9 mouse cellular contexts compared by ENCODE assay signal in the genomic region with DNA sequence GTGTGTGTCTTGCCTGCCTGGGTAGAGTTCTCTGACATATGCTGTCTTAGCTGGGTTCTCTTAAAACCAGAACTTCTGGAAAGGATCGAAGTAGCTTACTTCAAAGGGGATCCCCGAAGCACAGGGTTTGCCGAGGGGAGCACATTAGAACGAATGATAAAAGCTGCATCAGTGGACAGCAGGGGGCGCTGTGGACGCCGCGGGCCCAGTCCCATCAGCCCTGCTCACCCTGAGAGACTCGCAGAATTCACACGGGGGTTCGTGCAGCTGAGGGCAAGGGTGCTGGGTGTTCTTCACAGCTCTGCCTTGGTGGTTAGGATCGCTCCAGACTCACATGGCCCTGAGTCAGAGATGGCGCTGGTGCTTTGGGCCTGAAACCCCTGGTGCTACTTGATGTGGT.
DNase-seq lines count a peak whose midpoint lies in the region; ATAC-seq lines count a peak whose summit lies in the region.
"Had no signal": no experiment of that assay in that cellular context is flagged by ENCODE, and none has a peak within 500 bp of the region (broad histone marks: within the 10 kb centered on the region; RNA-seq: fewer than 3 reads in every experiment).

No protein-coding gene starts in this region.

- no peaks in the 10 kb centered on the region for H3K4me1 ChIP-seq in hindbrain, embryonic 10.5 days (replicated peaks)
- no peaks in the 10 kb centered on the region for H3K4me1 ChIP-seq in hindbrain, embryonic 12.5 days
- H3K4me1 ChIP-seq in embryonic facial prominence, embryonic 11.5 days (ENCODE audit: control insufficient read depth, insufficient read depth, low read length) = no peaks in the 10 kb centered on the region

- no peaks in the 10 kb centered on the region for H3K36me3 ChIP-seq in hindbrain, embryonic 10.5 days
- H3K36me3 ChIP-seq in hindbrain, embryonic 12.5 days = no peaks in the 10 kb centered on the region
- H3K36me3 ChIP-seq in embryonic facial prominence, embryonic 11.5 days (replicated peaks; ENCODE audit: control insufficient read depth, insufficient read depth, low read depth, low read length) = no peaks in the 10 kb centered on the region

- no peaks in the 10 kb centered on the region for H3K27me3 ChIP-seq in hindbrain, embryonic 10.5 days (ENCODE audit: insufficient read depth, poor library complexity, severe bottlenecking)
- H3K27me3 ChIP-seq in hindbrain, embryonic 12.5 days = no peaks in the 10 kb centered on the region
- no peaks in the 10 kb centered on the region for H3K27me3 ChIP-seq in embryonic facial prominence, embryonic 11.5 days (ENCODE audit: control insufficient read depth, insufficient read depth, low read length)

- 48% methylated on average over 13 of the region's 13 CpGs for WGBS in hindbrain, embryonic 10.5 days
- WGBS in hindbrain, embryonic 12.5 days = 53% methylated on average over 13 of the region's 13 CpGs
- WGBS in embryonic facial prominence, embryonic 11.5 days = 45% methylated on average over 13 of the region's 13 CpGs

- H3K9me3 ChIP-seq in hindbrain, embryonic 10.5 days = no peaks in the 10 kb centered on the region
- no peaks in the 10 kb centered on the region for H3K9me3 ChIP-seq in hindbrain, embryonic 12.5 days (replicated peaks)
- no peaks in the 10 kb centered on the region for H3K9me3 ChIP-seq in embryonic facial prominence, embryonic 11.5 days (replicated peaks; ENCODE audit: control insufficient read depth, low read length)

- no peak overlapping the region for H3K4me3 ChIP-seq in hindbrain, embryonic 10.5 days
- no peak overlapping the region for H3K4me3 ChIP-seq in hindbrain, embryonic 12.5 days
- H3K4me3 ChIP-seq in embryonic facial prominence, embryonic 11.5 days (ENCODE audit: low read depth, low read length) = no peak overlapping the region
- H3K4me3 ChIP-seq: megakaryocyte, embryonic 14.5 days had no signal

- H3K27ac ChIP-seq in hindbrain, embryonic 10.5 days = no peak overlapping the region
- H3K27ac ChIP-seq in hindbrain, embryonic 12.5 days = no peak overlapping the region
- no peak overlapping the region for H3K27ac ChIP-seq in embryonic facial prominence, embryonic 11.5 days (replicated peaks; ENCODE audit: low read depth, low read length)

- H3K4me2 ChIP-seq in hindbrain, embryonic 12.5 days (replicated peaks) = no peak overlapping the region
- no peak overlapping the region for H3K4me2 ChIP-seq in embryonic facial prominence, embryonic 11.5 days (ENCODE audit: low read depth, low read length)

- H3K9ac ChIP-seq in hindbrain, embryonic 12.5 days = no peak overlapping the region
- no peak overlapping the region for H3K9ac ChIP-seq in embryonic facial prominence, embryonic 11.5 days (replicated peaks; ENCODE audit: low read length)

- DNase-seq in hindbrain, embryonic 10.5 days (ENCODE audit: low spot score) = peak; percentile 38
- DNase-seq in A20 (ENCODE audit: low read depth, low spot score) = peak; percentile 81
- peak; percentile 84 for DNase-seq in ES-CJ7 (ENCODE audit: low read depth, low spot score)
- DNase-seq in embryonic facial prominence, embryonic 11.5 days (ENCODE audit: low spot score) = peak; percentile 41
- DNase-seq in naive thymus-derived CD4-positive, alpha-beta T cell, adult 2 months (ENCODE audit: low read depth) = peak; percentile 67
- no peak for DNase-seq in frontal cortex, postnatal 36 days (ENCODE audit: low spot score in 2 of 2)
- DNase-seq in urinary bladder, adult 18-20 months (ENCODE audit: low spot score in 2 of 2) = no peak

- ATAC-seq in hindbrain, embryonic 12.5 days (ENCODE audit: low FRiP score) = no peak
- ATAC-seq in embryonic facial prominence, embryonic 11.5 days (replicated peaks; ENCODE audit: insufficient number of reproducible peaks, low FRiP score, low TSS enrichment, low read depth) = no peak

Comparison
In these comparisons a context has a peak if more than half of its experiments do, and no peak if none do; other contexts are left out.
1. DNase-seq: peak in hindbrain, embryonic 10.5 days (single experiment), A20 (single experiment), ES-CJ7 (single experiment), embryonic facial prominence, embryonic 11.5 days (single experiment) and naive thymus-derived CD4-positive, alpha-beta T cell, adult 2 months (single experiment); none in frontal cortex, postnatal 36 days (0 of 2) and urinary bladder, adult 18-20 months (0 of 2).